Mouse (Mus musculus) layer of hippocampus, adult 2 months (tissue): ENCODE measurements around the gene Rora. TPM values are rescaled to one million over a fixed set of nuclear protein-coding genes. Genes with fewer than 3 reads are reported as not detected.

Experiments
- DNase-seq, 2 experiments: peaks; one replicate each; pipeline ENCODE4 v3.0.0; 2022; ENCODE audit warnings: low spot score in 2 of 2
- H3K27ac ChIP-seq: fragments of 200-600 bp; 2 replicates; pipeline ENCODE4 v1.8.1; 2022
- H3K4me3 ChIP-seq: fragments of 200-600 bp; 2 replicates; pipeline ENCODE4 v1.8.1; 2022; ENCODE audit warnings: mild to moderate bottlenecking
- CTCF ChIP-seq: fragments of 200-600 bp; conservative IDR thresholded peaks from 2 replicates; pipeline ENCODE4 v1.8.1; 2022; ENCODE audit warnings: antibody characterized with exemption, mild to moderate bottlenecking, moderate library complexity
- total RNA-seq, 2 experiments: library from RNA; stranded (reverse); gene quantifications; 2 replicates each; pipeline ENCODE4 v1.2.3; 2021

Gene Rora
- total RNA-seq, 2 experiments from 2014 or later = 32.0 to 35.6 TPM

- DNase-seq = no peak
- Histone ChIP-seq H3K27ac (no peak overlapping the region), H3K4me3 (no peak overlapping the region)
- no peak for TF ChIP-seq CTCF
These were observed 525.6 kb downstream of the Rora start for GRCm38 (mm10) chr9:69179224-69179623.

GRCm38 (mm10) chr9:69180961-69181360 lies 527.4 kb downstream of the Rora start:
- Histone ChIP-seq H3K27ac (no peak overlapping the region), H3K4me3 (no peak overlapping the region)
- DNase-seq = no peak
- TF ChIP-seq CTCF = no peak

GRCm38 (mm10) chr9:69181411-69181810 lies 527.8 kb downstream of the Rora start:
- DNase-seq = no peak

GRCm38 (mm10) chr9:69183888-69184287 lies 530.3 kb downstream of the Rora start:
- no peak for DNase-seq
- H3K27ac ChIP-seq = no peak overlapping the region
- TF ChIP-seq CTCF = no peak

More at GRCm38 (mm10) chr9:69181411-69181810, 527.8 kb downstream of the Rora start:
- Histone ChIP-seq H3K27ac (no peak overlapping the region), H3K4me3 (no peak overlapping the region)
- no peak for TF ChIP-seq CTCF

GRCm38 (mm10) chr9:69190726-69191125 lies 537.1 kb downstream of the Rora start:
- Histone ChIP-seq H3K4me3 (no peak overlapping the region), H3K27ac (no peak overlapping the region)
- no peak for DNase-seq
- no peak for TF ChIP-seq CTCF

More at GRCm38 (mm10) chr9:69183888-69184287, 530.3 kb downstream of the Rora start:
- H3K4me3 ChIP-seq = no peak overlapping the region

GRCm38 (mm10) chr9:69192446-69192845 lies 538.9 kb downstream of the Rora start:
- Histone ChIP-seq H3K4me3 (no peak overlapping the region), H3K27ac (no peak overlapping the region)
- no peak for TF ChIP-seq CTCF
- DNase-seq = no peak

GRCm38 (mm10) chr9:69194638-69195605 lies 541.3 kb downstream of the Rora start:
- no peak for DNase-seq
- TF ChIP-seq CTCF = no peak
- Histone ChIP-seq H3K4me3 (no peak overlapping the region), H3K27ac (no peak overlapping the region)

GRCm38 (mm10) chr9:69213796-69214195 lies 560.2 kb downstream of the Rora start:
- Histone ChIP-seq H3K4me3 (no peak overlapping the region), H3K27ac (no peak overlapping the region)
- no peak for TF ChIP-seq CTCF
- peak in 1 of 2 experiments; percentile 48 for DNase-seq

- no peak for TF ChIP-seq CTCF
These were observed 571.3 kb downstream of the Rora start for GRCm38 (mm10) chr9:69224841-69225240.

GRCm38 (mm10) chr9:69226424-69226823 lies 572.8 kb downstream of the Rora start:
- no peak overlapping the region for H3K4me3 ChIP-seq
- no peak; the same call in 1 of the 2 replicates for TF ChIP-seq CTCF
- no peak for DNase-seq
- no peak overlapping the region for H3K27ac ChIP-seq

More at GRCm38 (mm10) chr9:69224841-69225240, 571.3 kb downstream of the Rora start:
- Histone ChIP-seq H3K27ac (no peak overlapping the region), H3K4me3 (no peak overlapping the region)
- DNase-seq = no peak

- no peak for TF ChIP-seq CTCF
- DNase-seq = no peak
- Histone ChIP-seq H3K4me3 (no peak overlapping the region), H3K27ac (no peak overlapping the region)
These were observed 574.2 kb downstream of the Rora start for GRCm38 (mm10) chr9:69227806-69228205.

GRCm38 (mm10) chr9:69229935-69230334 lies 576.3 kb downstream of the Rora start:
- no peak for TF ChIP-seq CTCF
- Histone ChIP-seq H3K4me3 (no peak overlapping the region), H3K27ac (no peak overlapping the region)
- no peak for DNase-seq

GRCm38 (mm10) chr9:69234526-69234925 lies 580.9 kb downstream of the Rora start:
- no peak for TF ChIP-seq CTCF
- peak overlapping the region; percentile 69 for H3K27ac ChIP-seq
- no peak for DNase-seq
- no peak overlapping the region for H3K4me3 ChIP-seq

- no peak for TF ChIP-seq CTCF
- no peak for DNase-seq
- Histone ChIP-seq H3K27ac (no peak overlapping the region), H3K4me3 (no peak overlapping the region)
These were observed 583.7 kb downstream of the Rora start for GRCm38 (mm10) chr9:69237316-69237715.
